Mouse (Mus musculus) MEL (cell line): ENCODE results near the gene Gm28305. TPM values are rescaled to one million over a fixed set of nuclear protein-coding genes. Genes with fewer than 3 reads are reported as not detected.

ENCODE experiments used
- DNase-seq: peaks from one replicate; pipeline ENCODE4 v3.0.0; 2011; ENCODE audit warnings: low read depth, low spot score
- H3K27ac ChIP-seq: 2 replicates; pipeline ENCODE4 v1.5.1; 2012; ENCODE audit warnings: low read depth, mild to moderate bottlenecking, control low read depth, low read length, moderate library complexity; ENCODE audit not compliant: control insufficient read depth
- H3K27me3 ChIP-seq, 2 experiments: fragments of 150-350 bp in 1 of 2; sonication (generic) in 1 of 2; 2 replicates each; pipeline ENCODE4 v1.6.1; 2012; ENCODE audit warnings: low read length in 2 of 2, mild to moderate bottlenecking in 2 of 2, improper control_type of control experiment in 1 of 2, moderate library complexity in 1 of 2; ENCODE audit not compliant: insufficient read depth in 2 of 2, control insufficient read depth in 1 of 2
- H3K36me3 ChIP-seq, 2 experiments: 2 replicates each; pipeline ENCODE4 v1.6.1; 2012 to 2014; ENCODE audit warnings: low read length in 2 of 2, improper control_type of control experiment in 1 of 2, inconsistent platforms in 1 of 2, mild to moderate bottlenecking in 1 of 2; ENCODE audit not compliant: insufficient read depth in 2 of 2, control insufficient read depth in 1 of 2
- H3K4me1 ChIP-seq, 2 experiments: fragments of 150-350 bp in 1 of 2; sonication (generic) in 1 of 2; 2 replicates each; pipeline ENCODE4 v1.6.1; 2012; ENCODE audit warnings: low read length in 2 of 2, improper control_type of control experiment in 1 of 2, mild to moderate bottlenecking in 1 of 2; ENCODE audit not compliant: insufficient read depth in 2 of 2, control insufficient read depth in 1 of 2
- H3K4me3 ChIP-seq, 2 experiments: fragments of 150-350 bp in 1 of 2; sonication (generic) in 1 of 2; 2 replicates each; pipeline ENCODE4 v1.5.1; 2012; ENCODE audit warnings: low read depth in 2 of 2, low read length in 2 of 2, mild to moderate bottlenecking in 2 of 2, moderate library complexity in 2 of 2, control low read depth in 1 of 2, improper control_type of control experiment in 1 of 2; ENCODE audit not compliant: control insufficient read depth in 1 of 2, insufficient read depth in 1 of 2
- H3K79me2 ChIP-seq: 2 replicates; pipeline ENCODE4 v1.6.1; 2012; ENCODE audit warnings: mild to moderate bottlenecking, low read length, moderate library complexity; ENCODE audit not compliant: control insufficient read depth, poor library complexity, insufficient read depth
- H3K9ac ChIP-seq: 2 replicates; pipeline ENCODE4 v1.6.1; 2012; ENCODE audit warnings: low read depth, mild to moderate bottlenecking, control low read depth, low read length, moderate library complexity; ENCODE audit not compliant: control insufficient read depth, poor library complexity, severe bottlenecking
- H3K9me3 ChIP-seq: fragments of 150-350 bp; sonication (generic); replicated peaks from 2 replicates; pipeline ENCODE4 v1.6.1; 2012; ENCODE audit warnings: mild to moderate bottlenecking, low read length, improper control_type of control experiment, moderate library complexity; ENCODE audit not compliant: insufficient read depth
- BHLHE40 ChIP-seq: IDR thresholded peaks from 2 replicates; pipeline ENCODE4 v1.6.1; 2012; ENCODE audit warnings: low read depth, mild to moderate bottlenecking, inconsistent platforms, low read length, improper control_type of control experiment, borderline replicate concordance
- CHD2 ChIP-seq: IDR thresholded peaks from 2 replicates; pipeline ENCODE4 v1.6.1; 2011; ENCODE audit warnings: low read length, improper control_type of control experiment
- ELF1 ChIP-seq: IDR thresholded peaks from 2 replicates; pipeline ENCODE4 v1.6.1; 2014; ENCODE audit warnings: low read depth, mild to moderate bottlenecking, inconsistent platforms, low read length, improper control_type of control experiment, moderate library complexity
- JUND ChIP-seq: IDR thresholded peaks from 2 replicates; pipeline ENCODE4 v1.6.1; 2011; ENCODE audit warnings: low read depth, mild to moderate bottlenecking, improper control_type of control experiment, low read length
- MAFK ChIP-seq: IDR thresholded peaks from 2 replicates; pipeline ENCODE4 v1.6.1; 2011; ENCODE audit warnings: low read depth, mild to moderate bottlenecking, low read length, improper control_type of control experiment, borderline replicate concordance
- MAX ChIP-seq: IDR thresholded peaks from 2 replicates; pipeline ENCODE4 v1.6.1; 2011; ENCODE audit warnings: low read length, improper control_type of control experiment
- MAZ ChIP-seq: IDR thresholded peaks from 2 replicates; pipeline ENCODE4 v1.6.1; 2012; ENCODE audit warnings: low read depth, mild to moderate bottlenecking, inconsistent platforms, low read length, improper control_type of control experiment
- MEF2A ChIP-seq: IDR thresholded peaks from 2 replicates; pipeline ENCODE4 v1.6.1; 2014; ENCODE audit warnings: low read depth, mild to moderate bottlenecking, inconsistent platforms, low read length, improper control_type of control experiment; ENCODE audit not compliant: poor library complexity, insufficient replicate concordance, severe bottlenecking; ENCODE audit errors: extremely low read depth
- MXI1 ChIP-seq: IDR thresholded peaks from 2 replicates; pipeline ENCODE4 v1.6.1; 2011; ENCODE audit warnings: mild to moderate bottlenecking, low read depth, low read length, improper control_type of control experiment
- MYC ChIP-seq: IDR thresholded peaks from 2 replicates; pipeline ENCODE4 v1.6.1; 2011; ENCODE audit warnings: low read depth, mild to moderate bottlenecking, low read length, improper control_type of control experiment, moderate library complexity
- POLR2AphosphoS2 ChIP-seq: IDR thresholded peaks from 2 replicates; pipeline ENCODE4 v1.6.1; 2011; ENCODE audit warnings: low read length, improper control_type of control experiment
- RAD21 ChIP-seq: IDR thresholded peaks from 2 replicates; pipeline ENCODE4 v1.6.1; 2011; ENCODE audit warnings: mild to moderate bottlenecking, low read depth, low read length, improper control_type of control experiment
- RCOR1 ChIP-seq: IDR thresholded peaks from 2 replicates; pipeline ENCODE4 v1.6.1; 2012; ENCODE audit warnings: low read depth, mild to moderate bottlenecking, inconsistent platforms, low read length, improper control_type of control experiment
- SIN3A ChIP-seq: IDR thresholded peaks from 2 replicates; pipeline ENCODE4 v1.6.1; 2012; ENCODE audit warnings: low read length, improper control_type of control experiment, inconsistent platforms
- TBP ChIP-seq: IDR thresholded peaks from 2 replicates; pipeline ENCODE4 v1.8.0; 2011; ENCODE audit warnings: low read depth, low read length, improper control_type of control experiment
- UBTF ChIP-seq: IDR thresholded peaks from 2 replicates; pipeline ENCODE4 v1.6.1; 2012; ENCODE audit warnings: low read depth, mild to moderate bottlenecking, inconsistent platforms, low read length, improper control_type of control experiment, moderate library complexity, borderline replicate concordance; ENCODE audit not compliant: insufficient read depth
- ZC3H11A ChIP-seq: IDR thresholded peaks from 2 replicates; pipeline ENCODE4 v1.6.1; 2012; ENCODE audit warnings: low read depth, mild to moderate bottlenecking, inconsistent platforms, low read length, improper control_type of control experiment
- ZNF384 ChIP-seq: IDR thresholded peaks from 2 replicates; pipeline ENCODE4 v1.6.1; 2012; ENCODE audit warnings: low read depth, mild to moderate bottlenecking, inconsistent platforms, low read length, improper control_type of control experiment
- polyA plus RNA-seq, 2 experiments: library from polyadenylated mRNA; stranded (reverse) in 1 of 2; unstranded in 1 of 2; fragments of >175 nt in 1 of 2; fragments of >200 nt in 1 of 2; gene quantifications; 2 replicates each; pipeline versions ENCODE4 v1.2.1 to v1.2.4; 2012; ENCODE audit warnings: low replicate concordance in 2 of 2, low read depth in 1 of 2; ENCODE audit not compliant: insufficient read length in 2 of 2, insufficient read depth in 1 of 2, missing spikeins in 1 of 2
- total RNA-seq: library from RNA; depleted of rRNA; stranded (reverse); fragments of 300-350 nt; gene quantifications from 2 replicates; pipeline ENCODE4 v1.2.3, GENCODE M21; 2012

Gm28305 gene
- total and polyA plus RNA-seq, 3 experiments = not detected

DNA sequence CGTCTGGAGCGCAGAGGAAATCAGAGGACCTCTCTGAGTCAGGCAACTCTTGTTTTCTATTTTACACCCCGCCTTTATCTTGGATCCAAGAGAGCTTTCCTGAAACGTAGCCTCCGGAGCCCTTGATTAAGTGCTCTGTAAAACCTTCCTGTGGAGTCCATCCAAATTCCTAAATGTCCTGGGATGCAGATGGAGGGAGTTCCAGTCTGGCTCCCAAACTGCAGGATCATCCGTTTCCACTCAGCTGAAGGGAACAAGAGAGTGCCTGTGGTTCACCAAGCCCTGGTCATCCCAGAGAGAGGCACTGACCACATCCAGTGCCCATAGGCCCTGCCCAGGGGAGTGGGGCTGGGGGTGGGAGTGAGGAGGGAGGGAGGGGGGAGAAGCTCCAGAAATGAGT lies 61.8 kb downstream of the Gm28305 start:
- no peaks in the 10 kb centered on the region for H3K9me3 ChIP-seq
- TF ChIP-seq CHD2 = no peak
- no peak for TF ChIP-seq BHLHE40
- no peak for TF ChIP-seq MXI1
- TF ChIP-seq JUND = no peak
- TF ChIP-seq MAZ = no peak
- TF ChIP-seq SIN3A = no peak
- no peak for TF ChIP-seq POLR2AphosphoS2
- no peaks in the 10 kb centered on the region for H3K79me2 ChIP-seq
- H3K36me3 ChIP-seq = no peaks in the 10 kb centered on the region
- no peak overlapping the region for H3K9ac ChIP-seq
- DNase-seq = no peak
- H3K27me3 ChIP-seq = no peaks in the 10 kb centered on the region
- no peak overlapping the region for H3K4me3 ChIP-seq
- H3K27ac ChIP-seq = no peak overlapping the region
- no peaks in the 10 kb centered on the region for H3K4me1 ChIP-seq

DNA sequence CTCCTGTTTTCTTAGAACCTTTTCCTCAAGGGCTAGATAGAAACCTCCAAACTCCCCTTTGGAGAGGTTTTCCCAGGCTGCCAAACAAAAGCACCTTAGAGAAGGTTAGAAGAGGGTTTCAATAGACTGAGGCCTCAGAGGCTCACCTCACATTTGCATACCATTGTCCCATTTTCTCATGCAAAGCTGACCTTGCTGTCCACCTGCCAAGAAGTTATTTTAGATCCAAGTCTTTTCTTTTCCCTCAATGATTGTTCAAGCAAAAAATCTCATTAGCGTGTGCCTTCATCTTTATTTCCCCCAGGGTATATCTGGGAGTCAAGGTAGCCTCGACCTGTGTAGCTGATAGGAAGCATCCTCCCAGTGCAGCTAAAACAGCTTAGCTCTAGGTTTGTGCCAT lies 62.4 kb downstream of the Gm28305 start:
- TF ChIP-seq JUND = no peak
- TF ChIP-seq RCOR1 = no peak
- no peak for TF ChIP-seq MYC
- no peak for TF ChIP-seq RAD21
- TF ChIP-seq ELF1 = no peak
- TF ChIP-seq SIN3A = no peak
- no peak for TF ChIP-seq ZNF384
- no peak for TF ChIP-seq UBTF
- no peak for TF ChIP-seq MAFK
- no peak for TF ChIP-seq MEF2A
- no peak for TF ChIP-seq ZC3H11A
- TF ChIP-seq MAX = no peak
- TF ChIP-seq TBP = no peak
- H3K4me1 ChIP-seq = no peaks in the 10 kb centered on the region
- H3K4me3 ChIP-seq = no peak overlapping the region
- no peak overlapping the region for H3K9ac ChIP-seq
- H3K27me3 ChIP-seq = no peaks in the 10 kb centered on the region
- no peak overlapping the region for H3K27ac ChIP-seq
- no peaks in the 10 kb centered on the region for H3K79me2 ChIP-seq
- no peaks in the 10 kb centered on the region for H3K9me3 ChIP-seq
- DNase-seq = no peak
- H3K36me3 ChIP-seq = no peaks in the 10 kb centered on the region
